Mouse (Mus musculus) forebrain, postnatal 0 days (tissue): ENCODE data around the gene Trib2. TPM values are rescaled to one million over a fixed set of nuclear protein-coding genes. Genes with fewer than 3 reads are reported as not detected.

Experiments
- ATAC-seq: fragments of 200-750 bp; cut with Nextera tagmentation; 2 replicates; pipeline ENCODE4 v1.8.0; 2017; ENCODE audit warnings: mild to moderate bottlenecking, moderate library complexity
- DNase-seq: peaks from one replicate; pipeline ENCODE4 v3.0.0-alpha.2; 2015
- H3K27ac ChIP-seq: fragments of 300-500 bp; sonication (generic); 2 replicates; pipeline ENCODE4 v1.5.1; 2014; ENCODE audit warnings: low read depth, mild to moderate bottlenecking, antibody characterized with exemption, low read length, moderate library complexity, mixed read lengths
- H3K27me3 ChIP-seq: fragments of 300-500 bp; sonication (generic); 2 replicates; pipeline ENCODE4 v1.6.1; 2014; ENCODE audit warnings: mild to moderate bottlenecking, low read length, mixed read lengths; ENCODE audit not compliant: insufficient read depth
- H3K36me3 ChIP-seq: fragments of 300-500 bp; sonication (generic); 2 replicates; pipeline ENCODE4 v1.6.1; 2014; ENCODE audit warnings: mild to moderate bottlenecking, moderate library complexity; ENCODE audit not compliant: insufficient read depth
- H3K4me1 ChIP-seq: fragments of 300-500 bp; sonication (generic); 2 replicates; pipeline ENCODE4 v1.6.1; 2014; ENCODE audit warnings: antibody characterized with exemption; ENCODE audit not compliant: insufficient read depth
- H3K4me2 ChIP-seq: fragments of 300-500 bp; sonication (generic); 2 replicates; pipeline ENCODE4 v1.6.1; 2014; ENCODE audit warnings: low read depth, mild to moderate bottlenecking, moderate library complexity
- H3K4me3 ChIP-seq: fragments of 300-500 bp; sonication (generic); 2 replicates; pipeline ENCODE4 v1.5.1; 2014; ENCODE audit warnings: low read depth, low read length, mixed read lengths
- H3K9ac ChIP-seq: fragments of 300-500 bp; sonication (generic); 2 replicates; pipeline ENCODE4 v1.6.1; 2014; ENCODE audit warnings: mild to moderate bottlenecking
- H3K9me3 ChIP-seq: fragments of 300-500 bp; sonication (generic); 2 replicates; pipeline ENCODE4 v1.6.1; 2016; ENCODE audit warnings: low read length
- CTCF ChIP-seq: sonication (generic); IDR thresholded peaks from 2 replicates; pipeline ENCODE4 v1.5.1; 2016; ENCODE audit warnings: antibody characterized with exemption, control low read depth, low read depth
- WGBS: fragments of 180-500 bp; shearing (Covaris S2); extraction: QIAGEN DNeasy Blood & Tissue Kit; methylation state at CpG from one replicate; pipeline ENCODE4 v1.1.7; 2014; 5-methylcytosine and 5-hydroxymethylcytosine counted together
- polyA plus RNA-seq: library from polyadenylated mRNA; unstranded; fragments of >200 nt; fragmentation: Nextera tagmentation; extraction: Ambion mirVana; gene quantifications from 2 replicates; pipeline ENCODE4 v1.2.1, GENCODE M21; 2015
- total RNA-seq: library from RNA; depleted of rRNA; stranded (reverse); fragments of >200 nt; gene quantifications from 2 replicates; pipeline ENCODE4 v1.2.3, GENCODE M21; 2014

Trib2 gene
- total and polyA plus RNA-seq, 2 experiments from 2014 or later, result 82.3 to 152 TPM

DNA sequence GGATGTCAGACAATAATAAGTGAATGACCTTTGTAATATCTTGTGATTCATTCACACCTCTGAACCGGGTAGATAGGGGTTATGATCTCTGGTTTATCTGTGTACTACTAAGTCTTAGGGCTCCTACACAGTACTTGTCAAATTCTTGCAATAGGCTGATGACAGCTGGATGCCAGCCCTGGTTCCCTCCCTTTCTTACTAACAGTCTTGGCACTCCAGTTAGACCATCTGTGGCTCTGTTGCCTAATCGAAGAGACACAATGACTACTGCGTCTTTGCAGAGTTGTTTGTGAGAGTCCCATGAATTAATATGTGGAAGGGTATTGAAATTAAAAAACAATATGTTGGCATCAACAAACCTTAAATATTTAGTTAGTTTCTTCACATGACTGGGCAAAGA lies 48.2 kb downstream of the Trib2 start:
- DNase-seq, result peak; percentile 68
- no peak overlapping the region for H3K4me3 ChIP-seq
- H3K4me2 ChIP-seq, result no peak overlapping the region
- no peak overlapping the region for H3K27ac ChIP-seq
- no peaks in the 10 kb centered on the region for H3K36me3 ChIP-seq
- peaks cover 4% of the 10 kb centered on the region; the same call in 1 of the 2 replicates for H3K4me1 ChIP-seq
- no peak for TF ChIP-seq CTCF
- no peaks in the 10 kb centered on the region for H3K9me3 ChIP-seq
- H3K27me3 ChIP-seq, result no peaks in the 10 kb centered on the region
- no peak overlapping the region for H3K9ac ChIP-seq
- peak; percentile 75 for ATAC-seq
- WGBS, result 57% methylated on average over 3 of the region's 3 CpGs

GRCm38 (mm10) chr12:15765996-15766395 lies 50.7 kb downstream of the Trib2 start:
- no peak overlapping the region for H3K27ac ChIP-seq
- H3K9me3 ChIP-seq, result no peaks in the 10 kb centered on the region
- 76% methylated on average over 12 of the region's 12 CpGs for WGBS
- no peaks in the 10 kb centered on the region for H3K36me3 ChIP-seq
- H3K4me2 ChIP-seq, result no peak overlapping the region
- H3K27me3 ChIP-seq, result no peaks in the 10 kb centered on the region
- peak; percentile 78 for ATAC-seq
- no peak overlapping the region for H3K4me3 ChIP-seq
- H3K9ac ChIP-seq, result no peak overlapping the region
- peak; percentile 45 for DNase-seq
- TF ChIP-seq CTCF, result no peak
- H3K4me1 ChIP-seq, result peaks cover 4% of the 10 kb centered on the region; the same call in 1 of the 2 replicates

DNA sequence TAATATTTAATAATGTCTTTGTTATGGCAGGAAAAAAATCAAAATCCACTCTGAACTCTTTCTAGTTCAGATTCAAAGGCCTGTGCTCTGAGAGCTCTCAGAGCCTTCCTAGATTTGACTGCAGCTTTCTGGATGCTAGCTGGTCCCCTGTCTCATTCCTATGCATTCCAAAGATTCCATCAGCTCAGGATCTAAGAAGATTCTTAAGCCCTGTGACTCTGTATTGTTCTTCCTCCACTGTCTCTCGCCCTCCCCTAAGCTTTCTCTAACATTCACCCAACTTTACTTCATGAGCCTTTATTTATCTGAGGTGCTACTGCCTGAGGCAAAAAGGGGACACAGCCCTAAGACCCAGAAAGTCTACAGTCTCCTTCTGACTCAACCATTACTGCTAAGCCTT lies 51.5 kb downstream of the Trib2 start:
- Histone ChIP-seq H3K9me3 (no peaks in the 10 kb centered on the region), H3K4me3 (no peak overlapping the region), H3K9ac (no peak overlapping the region), H3K27ac (no peak overlapping the region), H3K4me1 (peaks cover 4% of the 10 kb centered on the region; the same call in 1 of the 2 replicates), H3K27me3 (no peaks in the 10 kb centered on the region), H3K36me3 (no peaks in the 10 kb centered on the region), H3K4me2 (no peak overlapping the region)
- TF ChIP-seq CTCF, result no peak
- no peak for DNase-seq
- ATAC-seq, result no peak
- 29% methylated on average over 1 of the region's 1 CpGs for WGBS

GRCm38 (mm10) chr12:15761453-15762116 lies 55.1 kb downstream of the Trib2 start:
- no peak overlapping the region for H3K4me3 ChIP-seq
- H3K27me3 ChIP-seq, result no peaks in the 10 kb centered on the region
- H3K9ac ChIP-seq, result no peak overlapping the region
- peak; percentile 50 for DNase-seq
- H3K4me2 ChIP-seq, result no peak overlapping the region
- no peaks in the 10 kb centered on the region for H3K36me3 ChIP-seq
- no peak overlapping the region for H3K27ac ChIP-seq
- no peaks in the 10 kb centered on the region for H3K9me3 ChIP-seq
- ATAC-seq, result peak; percentile 55
- 68% methylated on average over 8 of the region's 8 CpGs for WGBS
- TF ChIP-seq CTCF, result no peak
- peaks cover 4% of the 10 kb centered on the region; the same call in 1 of the 2 replicates for H3K4me1 ChIP-seq

DNA sequence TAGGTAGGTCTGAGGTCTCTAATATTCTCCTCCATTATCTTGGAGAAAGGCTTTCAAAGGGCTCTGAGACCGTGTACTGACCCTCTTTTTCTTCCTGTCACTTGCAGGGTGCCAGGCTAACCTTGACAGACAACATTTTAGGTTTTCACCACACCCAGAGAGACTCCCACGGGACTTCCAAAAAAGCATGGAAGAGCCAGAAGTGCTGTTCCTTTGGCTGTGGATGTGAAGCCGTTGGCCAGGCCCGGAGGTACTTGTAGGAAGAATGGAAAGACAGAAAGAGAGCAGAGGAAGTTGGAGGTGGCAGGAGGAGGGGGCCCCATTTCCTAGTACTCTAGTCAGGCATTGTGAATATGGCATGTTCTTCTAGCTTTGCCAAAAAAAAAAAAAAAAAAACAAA lies 56.0 kb downstream of the Trib2 start:
- Histone ChIP-seq H3K9me3 (no peaks in the 10 kb centered on the region), H3K4me3 (no peak overlapping the region), H3K4me1 (no peaks in the 10 kb centered on the region), H3K27ac (no peak overlapping the region), H3K36me3 (no peaks in the 10 kb centered on the region), H3K9ac (no peak overlapping the region), H3K27me3 (no peaks in the 10 kb centered on the region), H3K4me2 (no peak overlapping the region)
- no peak for TF ChIP-seq CTCF
- ATAC-seq, result no peak
- no peak for DNase-seq
- WGBS, result 77% methylated on average over 4 of the region's 4 CpGs

DNA sequence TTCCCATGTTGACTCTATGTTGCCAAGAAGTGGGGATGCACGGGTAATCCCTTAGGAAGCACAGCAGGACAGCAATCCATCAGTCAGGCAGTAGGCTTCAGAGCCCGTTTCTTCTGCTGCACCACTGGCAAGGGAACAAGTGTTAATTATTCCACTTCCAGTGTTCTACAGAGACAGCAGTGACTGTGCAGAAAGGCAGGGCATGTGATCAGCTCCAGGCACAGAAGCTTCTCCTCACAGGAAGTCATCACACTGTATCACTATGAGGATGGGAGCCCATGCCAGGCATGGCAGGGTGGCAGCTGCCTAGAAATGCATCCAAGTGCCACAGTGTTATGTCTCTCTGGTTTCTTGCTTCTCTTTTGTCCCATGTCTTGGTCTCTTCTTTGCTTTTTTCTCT lies 57.9 kb downstream of the Trib2 start:
- Histone ChIP-seq H3K27ac (no peak overlapping the region), H3K9me3 (no peaks in the 10 kb centered on the region), H3K4me1 (no peaks in the 10 kb centered on the region), H3K9ac (no peak overlapping the region), H3K27me3 (no peaks in the 10 kb centered on the region), H3K4me3 (no peak overlapping the region), H3K36me3 (no peaks in the 10 kb centered on the region), H3K4me2 (no peak overlapping the region)
- ATAC-seq, result peak; percentile 98
- no peak for TF ChIP-seq CTCF
- 19% methylated on average over 2 of the region's 2 CpGs for WGBS
- peak; percentile 60 for DNase-seq

DNA sequence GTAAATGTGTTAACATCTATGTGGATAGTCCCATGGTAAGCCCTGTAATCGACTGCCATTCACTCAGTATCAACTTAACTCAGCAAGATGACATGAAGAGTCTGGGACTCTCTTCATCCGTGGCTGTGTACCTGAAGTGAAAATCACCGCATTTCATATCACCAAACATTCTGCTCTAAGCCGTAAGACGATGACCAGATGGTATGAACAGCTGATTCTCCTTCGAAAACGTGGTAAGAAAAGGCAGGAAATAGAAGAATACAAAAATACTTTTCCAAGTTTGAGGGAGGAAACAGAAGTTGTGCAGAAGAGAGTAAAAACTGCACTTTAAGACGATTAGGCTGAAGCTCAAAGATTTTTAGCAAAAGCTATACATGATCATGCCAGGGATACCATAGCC lies 59.4 kb downstream of the Trib2 start:
- WGBS, result 66% methylated on average over 8 of the region's 8 CpGs
- H3K4me1 ChIP-seq, result no peaks in the 10 kb centered on the region
- DNase-seq, result peak; percentile 34

More for the DNA sequence above, 59.4 kb downstream of the Trib2 start:
- no peak for ATAC-seq
- H3K27ac ChIP-seq, result no peak overlapping the region
- H3K27me3 ChIP-seq, result no peaks in the 10 kb centered on the region
- no peak overlapping the region for H3K9ac ChIP-seq
- no peak overlapping the region for H3K4me2 ChIP-seq
- no peaks in the 10 kb centered on the region for H3K36me3 ChIP-seq
- H3K9me3 ChIP-seq, result no peaks in the 10 kb centered on the region
- TF ChIP-seq CTCF, result no peak
- no peak overlapping the region for H3K4me3 ChIP-seq
